24 mouse cellular contexts compared by ENCODE assay signal in the genomic region with DNA sequence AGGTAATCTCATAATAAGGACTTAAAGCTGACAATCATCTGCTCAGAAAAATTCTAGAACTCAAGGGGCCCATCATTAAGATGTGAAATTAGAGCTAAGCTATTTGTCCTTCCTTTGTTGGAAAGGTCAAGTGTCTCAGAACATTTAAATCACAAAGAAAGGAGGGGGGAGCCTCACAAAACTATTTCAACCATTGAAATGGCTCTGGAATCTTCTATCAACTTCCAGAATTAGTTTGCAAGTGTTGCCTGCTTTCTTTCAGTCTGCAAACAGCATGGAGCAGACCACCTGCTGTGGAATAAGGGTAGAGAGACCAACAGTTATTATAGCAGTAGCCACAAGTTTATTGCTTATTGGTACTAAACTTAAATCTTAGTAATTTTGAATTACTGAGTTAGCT. TPM values are rescaled to one million over a fixed set of nuclear protein-coding genes. Genes with fewer than 3 reads are reported as not detected.
"Had no signal": no experiment of that assay in that cellular context is flagged by ENCODE, and none has a peak within 500 bp of the region (broad histone marks: within the 10 kb centered on the region; RNA-seq: fewer than 3 reads in every experiment).

No protein-coding gene starts in this region.

- H3K9me3 ChIP-seq: neural tube, embryonic 13.5 days; neural tube, embryonic 15.5 days; stomach, embryonic 15.5 days had no signal

- H3K36me3 ChIP-seq: neural tube, embryonic 13.5 days; neural tube, embryonic 15.5 days; stomach, embryonic 15.5 days had no signal

- H3K27ac ChIP-seq: neural tube, embryonic 13.5 days; neural tube, embryonic 15.5 days; stomach, embryonic 15.5 days; stomach, postnatal 0 days had no signal

- DNase-seq: retina, postnatal 1 day; right cerebral cortex, adult 18-20 months; right cerebral cortex, postnatal 14 days; right cerebral cortex, postnatal 25 days; right cerebral cortex, postnatal 4 days; spleen, adult 18-20 months; thymus, adult 18-20 months; thymus, adult 2 months; thymus, postnatal 14 days; thymus, postnatal 25 days; thymus, postnatal 36 days; thymus, postnatal 4 days had no signal

- H3K27me3 ChIP-seq: neural tube, embryonic 13.5 days; neural tube, embryonic 15.5 days; stomach, embryonic 15.5 days had no signal

- H3K4me3 ChIP-seq: neural tube, embryonic 13.5 days; neural tube, embryonic 15.5 days; stomach, embryonic 15.5 days had no signal

- H3K4me1 ChIP-seq: neural tube, embryonic 13.5 days; neural tube, embryonic 15.5 days; stomach, embryonic 15.5 days had no signal

RNA-seq across cellular contexts. Expression of a gene that starts 22.4 kb away (rescaled TPM):
- polyA plus RNA-seq: neural tube, embryonic 13.5 days; neural tube, embryonic 14.5 days; neural tube, embryonic 15.5 days; small intestine, adult 2 months; spleen, adult 2 months; stomach, embryonic 14.5 days; stomach, embryonic 15.5 days; stomach, embryonic 16.5 days; stomach, postnatal 0 days; thymus, adult 2 months; thymus, postnatal 0 days; urinary bladder, adult 2 months had no signal

RNA-seq across cellular contexts. Expression of a gene that starts 50.1 kb away (rescaled TPM):
- polyA plus RNA-seq: neural tube, embryonic 13.5 days; neural tube, embryonic 14.5 days; neural tube, embryonic 15.5 days; small intestine, adult 2 months; spleen, adult 2 months; stomach, embryonic 14.5 days; stomach, embryonic 15.5 days; stomach, embryonic 16.5 days; stomach, postnatal 0 days; testis, adult 2 months; thymus, adult 2 months; thymus, postnatal 0 days; urinary bladder, adult 2 months had no signal
